Mouse (Mus musculus) cerebellum, adult (tissue): ENCODE results near the gene Prrx2.

ENCODE experiments used
- ATAC-seq: cut with Nextera tagmentation; 2 replicates; pipeline ENCODE4 v1.9.2; 2017; ENCODE audit warnings: mild to moderate bottlenecking, moderate library complexity, mixed read lengths; ENCODE audit not compliant: insufficient number of reproducible peaks, low FRiP score, low TSS enrichment

Prrx2 gene

GRCm38 (mm10) chr2:30863574-30863973 is 28.8 kb downstream of the Prrx2 start:
- no peak for ATAC-seq

DNA sequence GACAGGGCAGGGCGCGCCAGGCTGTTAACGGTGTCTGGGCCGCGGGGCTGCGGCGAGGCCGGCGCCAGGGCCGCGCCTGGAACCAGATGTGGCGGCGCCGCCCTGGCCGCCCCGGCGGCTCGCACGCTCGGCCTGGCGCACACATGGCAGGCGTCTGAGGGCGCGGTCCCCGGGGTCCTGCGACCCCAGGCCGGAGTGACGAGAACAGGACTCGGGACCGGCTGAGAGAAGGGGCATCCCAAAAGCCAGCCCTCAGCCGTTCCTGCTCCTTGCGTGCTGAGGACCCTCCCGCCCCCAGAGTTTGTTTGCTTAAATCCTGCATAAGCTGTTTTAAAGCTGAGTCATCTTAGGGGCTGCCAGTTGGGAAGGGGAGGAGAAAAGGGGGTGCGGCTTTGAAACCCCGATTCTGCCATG is 30.2 kb downstream of the Prrx2 start:
- ATAC-seq = no peak

DNA sequence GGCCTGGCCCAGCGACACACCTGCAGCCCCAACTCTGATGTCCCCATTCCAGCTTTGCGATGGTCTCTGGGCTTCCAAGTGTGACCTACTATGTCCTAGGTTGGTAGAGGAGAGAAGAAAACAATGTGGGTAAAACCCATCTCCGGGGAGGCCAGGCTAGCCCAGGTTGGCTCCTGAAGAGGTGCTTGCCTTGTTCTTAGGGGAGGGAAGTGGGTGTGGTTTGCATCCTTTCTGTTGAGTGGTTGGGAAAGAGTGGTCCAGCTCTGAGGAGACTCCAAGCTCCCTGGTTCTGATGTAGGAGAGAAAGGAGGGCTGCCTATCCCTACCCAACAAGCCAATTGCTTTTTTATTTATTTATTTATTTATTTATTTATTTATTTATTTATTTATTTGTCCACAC is 30.7 kb downstream of the Prrx2 start:
- ATAC-seq = no peak

DNA sequence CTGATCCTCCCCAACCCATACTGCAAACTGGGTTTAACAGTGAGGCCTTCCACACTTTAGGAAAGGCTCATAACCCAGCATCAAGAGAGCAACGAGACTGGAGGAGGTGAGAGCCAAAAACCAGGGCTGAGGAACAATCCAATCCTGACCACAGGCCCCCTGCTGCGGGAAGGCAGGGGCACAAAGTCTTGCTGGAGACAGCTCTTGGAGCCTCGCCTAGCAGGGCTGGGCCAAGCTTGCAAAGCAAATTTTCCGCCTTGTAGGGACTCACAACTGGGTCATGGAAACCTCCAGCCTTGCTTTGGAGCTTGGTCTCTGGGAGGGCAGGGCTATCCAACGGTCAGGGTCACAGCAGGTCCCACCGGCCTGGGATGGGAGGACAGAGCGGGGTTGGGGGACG is 36.1 kb downstream of the Prrx2 start:
- ATAC-seq = no peak

DNA sequence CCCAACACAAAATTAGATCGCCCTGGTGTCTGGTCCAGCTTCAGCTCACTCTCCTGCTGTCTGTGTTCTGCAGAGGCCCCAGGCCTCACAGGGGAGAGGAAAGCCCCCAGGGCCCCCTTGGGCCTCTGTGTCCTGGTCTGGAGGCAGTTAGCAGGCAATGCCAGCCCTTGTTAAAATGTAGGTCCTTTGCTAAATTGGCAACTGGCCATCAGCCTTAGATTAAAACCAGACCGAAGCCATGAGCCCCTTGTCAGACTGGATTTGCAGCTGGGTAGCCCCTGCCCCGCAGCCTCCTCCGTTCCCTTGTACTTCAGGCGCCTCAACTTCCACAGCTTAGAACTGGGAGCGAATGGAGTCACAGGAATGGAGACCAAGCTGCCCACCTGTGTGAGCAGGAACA is 37.9 kb downstream of the Prrx2 start:
- ATAC-seq = no peak

GRCm38 (mm10) chr2:30874445-30874844 is 39.7 kb downstream of the Prrx2 start:
- ATAC-seq = no peak

DNA sequence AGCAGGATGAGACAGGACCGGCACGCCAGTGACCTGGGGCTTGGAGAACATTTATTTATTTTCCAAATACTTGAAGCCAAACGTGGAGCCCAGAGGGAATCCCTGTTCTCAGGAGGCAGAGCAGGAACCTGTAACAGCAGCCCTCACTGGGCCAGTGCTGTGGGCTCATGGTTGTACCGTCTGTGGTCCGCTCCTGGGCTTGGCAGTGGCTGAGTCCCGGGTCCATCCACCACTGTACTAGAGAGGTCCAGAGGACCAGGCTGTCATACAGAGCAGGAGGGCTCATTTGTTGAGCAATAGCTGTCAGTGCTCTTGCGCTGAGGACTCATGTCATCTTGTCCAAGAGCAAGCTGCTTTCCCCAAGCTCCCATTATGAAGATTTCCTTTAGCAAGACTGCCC is 40.3 kb downstream of the Prrx2 start:
- no peak for ATAC-seq

DNA sequence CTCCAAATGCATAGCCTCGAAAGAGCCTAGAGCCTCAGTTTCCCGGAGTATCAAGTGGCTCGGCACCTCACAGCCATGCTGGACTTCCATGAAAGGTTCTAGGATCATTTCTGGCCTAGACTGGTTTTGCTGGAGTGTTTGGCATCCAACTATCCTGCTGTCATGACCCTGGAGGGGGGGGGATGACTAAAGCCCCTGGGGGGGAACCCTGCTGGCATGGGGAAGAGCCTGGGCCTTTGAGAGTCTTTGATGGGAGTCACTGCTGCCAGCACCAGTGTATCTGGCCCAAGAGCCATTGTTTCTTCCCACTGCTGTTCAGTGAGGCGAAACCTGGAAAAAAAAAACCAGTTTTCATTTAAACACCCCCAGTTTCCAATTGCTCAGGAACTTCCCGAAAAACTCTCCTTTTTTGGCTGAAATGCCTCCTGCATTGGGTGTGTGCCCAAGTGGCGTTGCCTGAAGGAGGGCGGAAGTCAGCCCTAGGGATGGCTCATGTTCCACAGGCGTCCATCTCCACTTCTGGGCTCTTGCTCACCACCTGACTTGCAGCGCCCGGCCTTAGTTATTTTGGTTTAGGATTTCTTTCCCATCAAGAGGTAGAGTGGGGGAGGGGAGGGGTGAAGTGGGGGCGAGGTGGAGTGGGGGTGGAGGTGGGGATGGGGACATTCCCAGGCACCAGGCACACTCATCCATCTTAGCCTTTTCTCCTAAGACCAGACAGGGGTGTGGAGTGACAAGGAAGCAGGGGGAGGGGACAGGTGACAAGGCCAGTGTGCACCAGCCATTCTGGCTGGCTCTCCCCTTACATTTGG is 41.1 kb downstream of the Prrx2 start:
- ATAC-seq = no peak

DNA sequence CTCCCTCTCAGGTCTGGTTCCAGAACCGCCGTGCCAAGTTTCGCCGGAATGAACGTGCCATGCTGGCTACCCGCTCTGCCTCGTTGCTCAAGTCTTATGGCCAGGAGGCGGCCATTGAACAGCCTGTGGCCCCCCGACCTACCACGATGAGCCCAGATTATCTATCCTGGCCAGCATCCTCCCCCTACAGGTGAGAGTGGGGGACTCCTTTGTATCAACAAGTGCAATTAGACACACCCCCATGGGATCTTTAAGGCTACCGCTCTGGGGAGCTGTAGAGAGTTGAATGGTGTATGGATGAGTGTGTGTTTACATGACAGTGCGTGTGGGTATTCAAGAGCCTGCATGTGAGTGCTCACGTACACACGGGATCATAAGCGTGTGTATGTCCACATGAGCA is 44.7 kb downstream of the Prrx2 start:
- ATAC-seq = no peak

- ATAC-seq = no peak
Observed at GRCm38 (mm10) chr2:30881215-30881614, 46.4 kb downstream of the Prrx2 start.

DNA sequence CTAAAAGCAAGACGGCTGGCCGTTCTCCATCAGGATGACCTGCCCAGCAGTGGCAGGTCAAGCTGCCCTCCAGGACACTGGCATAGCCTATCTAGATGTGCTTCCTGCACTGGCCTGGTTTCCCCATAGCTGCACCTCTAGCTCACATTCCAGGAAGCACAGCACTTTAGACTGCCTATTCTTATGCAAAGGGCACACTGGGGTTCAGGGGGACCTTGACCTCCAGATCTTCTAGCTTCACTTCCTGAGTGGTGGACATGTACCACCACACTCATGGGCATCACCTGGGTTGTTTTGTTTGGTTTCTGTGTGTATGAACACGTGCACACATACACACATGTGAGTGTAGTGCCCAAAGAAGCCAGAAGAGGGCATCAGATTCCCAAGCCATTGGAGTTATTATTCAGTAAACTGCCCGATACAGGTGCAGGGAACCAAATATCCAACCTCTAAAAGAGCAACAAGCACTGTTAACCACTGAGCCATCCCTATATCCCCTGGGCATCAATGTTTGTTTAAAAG is 50.1 kb downstream of the Prrx2 start:
- ATAC-seq = no peak

DNA sequence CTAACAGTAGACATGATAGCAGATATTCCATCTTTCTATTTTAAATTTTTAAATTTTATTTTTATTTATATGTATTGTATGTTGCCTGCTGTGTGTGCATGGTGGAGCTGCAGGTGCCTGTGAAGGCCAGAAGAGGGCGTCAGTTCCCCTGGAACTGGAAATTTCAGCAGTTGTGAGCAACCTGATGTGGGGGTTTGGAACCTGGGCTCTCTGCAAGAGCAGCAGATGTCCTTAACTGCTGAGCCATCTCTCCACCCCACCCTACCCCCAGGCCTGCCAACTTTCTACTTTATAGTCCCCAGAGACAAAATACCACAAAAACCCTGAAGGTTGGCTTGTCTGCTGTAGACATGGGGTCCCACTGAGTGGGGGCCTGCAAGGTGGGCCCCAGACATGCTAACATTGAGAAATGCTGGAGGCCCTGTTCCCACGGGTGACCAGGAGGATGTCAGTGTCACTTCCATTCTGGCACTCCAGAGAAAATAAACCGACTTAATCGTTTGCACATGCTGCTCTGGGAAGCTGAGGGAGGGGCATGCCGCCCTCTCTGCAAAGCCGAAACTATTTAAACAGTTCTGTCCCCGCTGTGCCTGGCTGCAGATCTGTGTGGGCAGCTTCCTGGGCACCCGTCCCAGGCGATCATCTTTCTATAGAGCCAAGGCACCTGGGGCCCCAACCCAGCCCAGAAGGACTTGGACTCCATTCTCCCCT is 50.8 kb downstream of the Prrx2 start:
- peak; percentile 26; the same call in 1 of the 2 replicates for ATAC-seq

DNA sequence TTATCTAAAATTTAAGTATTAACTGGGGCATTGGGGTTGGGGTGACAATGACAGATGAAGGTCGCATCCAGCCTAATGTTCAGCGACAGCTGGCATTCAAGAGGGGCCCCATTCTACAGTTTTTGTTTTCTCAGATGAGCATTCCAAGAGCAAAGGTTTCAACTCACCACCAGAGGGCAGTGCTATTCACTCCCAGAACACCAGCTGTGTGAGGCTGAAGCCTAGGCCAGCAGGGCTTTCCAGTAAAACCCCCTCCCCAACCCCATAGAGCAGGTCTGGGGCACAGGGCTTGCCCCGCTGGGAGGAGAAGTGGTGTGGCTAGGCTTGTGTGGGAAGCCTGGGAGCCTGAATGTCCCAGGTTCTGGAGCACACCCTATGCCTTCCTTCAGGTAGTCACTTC is 56.2 kb downstream of the Prrx2 start:
- no peak for ATAC-seq

GRCm38 (mm10) chr2:30893399-30893798 is 58.6 kb downstream of the Prrx2 start:
- no peak for ATAC-seq

DNA sequence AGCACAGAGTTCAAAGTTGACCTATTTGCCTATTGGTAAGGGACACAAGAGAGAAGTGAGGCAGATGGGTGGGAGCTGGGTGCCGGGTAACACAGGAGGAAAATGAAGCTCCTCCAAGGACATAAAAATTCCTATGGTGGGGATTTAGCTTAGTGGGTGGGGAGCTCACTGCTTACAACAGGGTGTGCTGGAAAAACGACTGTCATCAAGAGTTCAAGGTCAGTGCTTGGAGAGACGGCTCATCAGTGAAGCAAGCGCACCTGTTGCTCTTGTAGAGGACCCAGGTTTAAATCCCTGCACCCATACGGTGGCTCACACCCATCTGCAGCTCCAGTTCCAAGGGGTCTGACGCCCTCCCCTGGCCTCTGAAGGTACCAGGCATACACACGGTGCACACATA is 59.2 kb downstream of the Prrx2 start:
- no peak for ATAC-seq

DNA sequence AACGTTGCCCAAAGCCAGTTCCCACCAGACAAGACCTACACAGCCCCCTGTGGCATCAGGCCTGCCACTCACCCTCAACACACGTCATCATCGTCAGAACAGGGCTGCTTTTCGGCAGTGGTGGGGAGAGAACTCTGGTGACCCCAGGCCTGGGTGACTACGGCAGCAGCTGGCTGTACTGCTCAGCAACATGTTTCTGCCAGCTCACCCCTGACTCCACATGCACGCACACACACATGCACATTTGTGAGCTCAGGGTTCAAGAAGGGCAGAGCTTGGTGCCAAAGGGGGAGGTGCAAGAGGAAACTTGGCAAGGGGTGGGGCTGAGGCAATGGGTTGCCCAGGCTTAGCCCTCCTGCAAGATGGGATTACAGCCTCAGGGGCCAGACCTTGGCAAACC is 62.5 kb downstream of the Prrx2 start:
- ATAC-seq = no peak

- no peak for ATAC-seq
Observed at GRCm38 (mm10) chr2:30899397-30900069, 64.8 kb downstream of the Prrx2 start.

DNA sequence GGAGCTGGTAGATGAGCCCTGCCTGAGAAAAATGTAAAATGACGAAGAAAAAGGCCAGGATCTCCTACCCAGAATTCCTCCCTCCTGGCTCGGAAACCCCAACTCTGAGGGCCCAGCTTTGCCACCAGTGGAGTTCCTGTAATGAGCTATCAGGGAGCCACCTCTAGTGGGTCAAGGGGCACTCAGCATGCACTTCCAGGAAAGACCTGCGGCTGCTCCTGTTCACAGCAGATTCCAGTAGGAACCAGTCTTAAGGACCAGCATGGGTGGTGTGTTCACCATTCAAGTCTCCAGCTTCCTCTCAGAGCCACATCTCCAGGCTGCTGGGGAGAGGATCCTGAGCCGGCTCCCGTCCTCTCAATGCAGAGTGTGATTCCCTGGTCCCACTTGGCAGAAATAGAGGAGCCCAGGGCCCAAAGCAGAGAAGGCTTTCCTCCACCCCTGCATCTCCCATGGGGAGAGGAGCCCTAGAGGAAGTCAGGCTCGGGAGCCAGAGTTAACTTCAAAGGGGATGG is 66.9 kb downstream of the Prrx2 start:
- ATAC-seq = no peak

GRCm38 (mm10) chr2:30902256-30902655 is 67.5 kb downstream of the Prrx2 start:
- no peak for ATAC-seq

- ATAC-seq = no peak
Observed at GRCm38 (mm10) chr2:30902726-30903722, 68.3 kb downstream of the Prrx2 start.
